Mouse (Mus musculus) T-helper 1 cell (primary cell): Measurements from ENCODE around the gene Mndal.
"Not testable (repeated sequence)": the region's sequence is repeated elsewhere in the genome, so short reads cannot be mapped to it uniquely, and the experiment has no call there.

Experiments used
- in situ Hi-C: fragments of 300-600 bp; cut with MboI, MseI; formaldehyde crosslinking; loops from one replicate; pipeline ENCODE4 v1.15.1; 2025; ENCODE audit warnings: high pct_unique_total_duplicates

Gene Mndal

GRCm38 (mm10) chr1:173941924-173942779 lies at the start of gene Mndal, which contains the start of gene Ifi203:
Gene Mndal, minus strand, starts transcription at chr1:173942491.
Gene Ifi203, minus strand, starts transcription at chr1:173942672.
- in situ Hi-C loops, result not testable (repeated sequence)

- in situ Hi-C loops, result not testable (repeated sequence)
These were observed 40.5 kb upstream of the Mndal start, which contains the start of gene Ifi202b for GRCm38 (mm10) chr1:173982694-173983305. Gene Ifi202b, minus strand, starts transcription at chr1:173982744.

GRCm38 (mm10) chr1:173981038-173981437 lies 38.7 kb upstream of the Mndal start:
- in situ Hi-C loops, result not testable (repeated sequence)

GRCm38 (mm10) chr1:173977622-173978021 lies 35.3 kb upstream of the Mndal start:
- in situ Hi-C loops, result no loop called here

- in situ Hi-C loops, result no loop called here
These were observed 30.8 kb upstream of the Mndal start for GRCm38 (mm10) chr1:173973111-173973510.

GRCm38 (mm10) chr1:173961491-173961890 lies 19.2 kb upstream of the Mndal start:
- in situ Hi-C loops, result not testable (repeated sequence)

- in situ Hi-C loops, result not testable (repeated sequence)
These were observed 17.7 kb upstream of the Mndal start for GRCm38 (mm10) chr1:173959998-173960397.

GRCm38 (mm10) chr1:173955839-173956527 lies 13.7 kb upstream of the Mndal start:
- in situ Hi-C loops, result not testable (repeated sequence)

- in situ Hi-C loops, result no loop called here
These were observed 12.9 kb upstream of the Mndal start for GRCm38 (mm10) chr1:173955071-173955796.

GRCm38 (mm10) chr1:173953563-173953962 lies 11.3 kb upstream of the Mndal start:
- in situ Hi-C loops, result no loop called here

- in situ Hi-C loops, result loop anchor here (5.0 kb wide), 1 partner anchor 142 kb away; no protein-coding TSS in a partner anchor
These were observed 6.8 kb upstream of the Mndal start for GRCm38 (mm10) chr1:173949044-173949443.

- in situ Hi-C loops, result not testable (repeated sequence)
These were observed 432 bp upstream of the Mndal start for GRCm38 (mm10) chr1:173942780-173943066.

GRCm38 (mm10) chr1:173941522-173941921 lies 769 bp downstream of the Mndal start:
- in situ Hi-C loops, result not testable (repeated sequence)

- in situ Hi-C loops, result loop anchor here (5.0 kb wide), 1 partner anchor 147 kb away; no protein-coding TSS in a partner anchor
These were observed 23.0 kb downstream of the Mndal start for GRCm38 (mm10) chr1:173919279-173919678.

GRCm38 (mm10) chr1:173914559-173914958 lies 27.7 kb downstream of the Mndal start:
- in situ Hi-C loops, result no loop called here

GRCm38 (mm10) chr1:173913256-173913791 lies 29.0 kb downstream of the Mndal start:
- in situ Hi-C loops, result not testable (repeated sequence)

- in situ Hi-C loops, result not testable (repeated sequence)
These were observed 29.6 kb downstream of the Mndal start, which contains the start of gene Ifi211 for GRCm38 (mm10) chr1:173912548-173913255. Gene Ifi211, minus strand, starts transcription at chr1:173913046.

GRCm38 (mm10) chr1:173911808-173912464 lies 30.4 kb downstream of the Mndal start:
- in situ Hi-C loops, result no loop called here

- in situ Hi-C loops, result not testable (repeated sequence)
These were observed 33.9 kb downstream of the Mndal start for GRCm38 (mm10) chr1:173908390-173908789.

GRCm38 (mm10) chr1:173905885-173906284 lies 36.4 kb downstream of the Mndal start:
- in situ Hi-C loops, result not testable (repeated sequence)
